Mouse (Mus musculus) midbrain, embryonic 11.5 days (tissue): ENCODE measurements around the gene Rreb1. TPM values are rescaled to one million over a fixed set of nuclear protein-coding genes. Genes with fewer than 3 reads are reported as not detected.

Experiments used
- ATAC-seq: fragments of 200-750 bp; cut with Nextera tagmentation; 2 replicates; pipeline ENCODE4 v1.8.0; 2017; ENCODE audit warnings: moderate TSS enrichment, moderate library complexity; ENCODE audit not compliant: low FRiP score
- DNase-seq: peaks from one replicate; pipeline ENCODE4 v3.0.0; 2015; ENCODE audit warnings: low spot score; ENCODE audit errors: missing footprints
- H3K27ac ChIP-seq: fragments of 300-500 bp; sonication (generic); 2 replicates; pipeline ENCODE4 v1.5.1; 2014; ENCODE audit warnings: low read depth, low read length
- H3K27me3 ChIP-seq: fragments of 300-500 bp; sonication (generic); 2 replicates; pipeline ENCODE4 v1.6.1; 2014; ENCODE audit warnings: mild to moderate bottlenecking, low read length, moderate library complexity, mixed read lengths; ENCODE audit not compliant: control insufficient read depth, insufficient read depth
- H3K36me3 ChIP-seq: fragments of 300-500 bp; sonication (generic); 2 replicates; pipeline ENCODE4 v1.6.1; 2014; ENCODE audit warnings: mild to moderate bottlenecking, low read length, moderate library complexity, mixed read lengths; ENCODE audit not compliant: control insufficient read depth, insufficient read depth
- H3K4me1 ChIP-seq: fragments of 300-500 bp; sonication (generic); 2 replicates; pipeline ENCODE4 v1.6.1; 2014; ENCODE audit warnings: low read length; ENCODE audit not compliant: control insufficient read depth, insufficient read depth
- H3K4me2 ChIP-seq: fragments of 300-500 bp; sonication (generic); 2 replicates; pipeline ENCODE4 v1.6.1; 2014; ENCODE audit warnings: mild to moderate bottlenecking, moderate library complexity
- H3K4me3 ChIP-seq: fragments of 300-500 bp; sonication (generic); 2 replicates; pipeline ENCODE4 v1.5.1; 2014; ENCODE audit warnings: low read depth, low read length
- H3K9ac ChIP-seq: fragments of 300-500 bp; sonication (generic); 2 replicates; pipeline ENCODE4 v1.6.1; 2014; ENCODE audit warnings: low read length
- H3K9me3 ChIP-seq: fragments of 300-500 bp; sonication (generic); 2 replicates; pipeline ENCODE4 v1.6.1; 2016; ENCODE audit warnings: low read length; ENCODE audit not compliant: control insufficient read depth
- whole genome bisulfite sequencing: fragments of 180-500 bp; shearing (Covaris S2); extraction: QIAGEN DNeasy Blood & Tissue Kit; methylation state at CpG from one replicate; pipeline ENCODE4 v1.1.7; 2014; 5-methylcytosine and 5-hydroxymethylcytosine counted together
- polyA plus RNA-seq: library from polyadenylated mRNA; unstranded; fragments of >200 nt; fragmentation: Nextera tagmentation; extraction: Ambion mirVana; gene quantifications from 2 replicates; pipeline ENCODE4 v1.2.1, GENCODE M21; 2014

Rreb1 gene
- polyA plus RNA-seq, 1 experiment from 2014 or later, result 5.5 TPM

GRCm38 (mm10) chr13:37954318-37954717 is 176.1 kb downstream of the Rreb1 start:
- Histone ChIP-seq H3K36me3 (no peaks in the 10 kb centered on the region), H3K4me2 (no peak overlapping the region), H3K4me3 (no peak overlapping the region), H3K27ac (no peak overlapping the region), H3K27me3 (no peaks in the 10 kb centered on the region), H3K4me1 (no peaks in the 10 kb centered on the region), H3K9ac (no peak overlapping the region), H3K9me3 (no peaks in the 10 kb centered on the region)
- ATAC-seq (no peak), DNase-seq (no peak)
- WGBS, result 72% methylated on average over 1 of the region's 1 CpGs

- no peak overlapping the region for H3K4me3 ChIP-seq
- no peaks in the 10 kb centered on the region for H3K4me1 ChIP-seq
- no peaks in the 10 kb centered on the region for H3K9me3 ChIP-seq
- no peak overlapping the region for H3K4me2 ChIP-seq
- H3K27ac ChIP-seq, result no peak overlapping the region
- DNase-seq (no peak), ATAC-seq (no peak)
- H3K27me3 ChIP-seq, result no peaks in the 10 kb centered on the region
- H3K36me3 ChIP-seq, result no peaks in the 10 kb centered on the region
- WGBS, result 91% methylated on average over 18 of the region's 18 CpGs
- H3K9ac ChIP-seq, result no peak overlapping the region
Measured at GRCm38 (mm10) chr13:37958498-37959238, 180.5 kb downstream of the Rreb1 start.

GRCm38 (mm10) chr13:37959239-37959907 is 181.2 kb downstream of the Rreb1 start:
- 83% methylated on average over 15 of the region's 15 CpGs for WGBS
- H3K36me3 ChIP-seq, result no peaks in the 10 kb centered on the region
- DNase-seq, result no peak
- H3K27me3 ChIP-seq, result no peaks in the 10 kb centered on the region
- H3K4me1 ChIP-seq, result 0 out of 2 replicates have a peak, but pooled peaks cover 2% of the 10 kb centered on the region
- no peak overlapping the region for H3K27ac ChIP-seq
- H3K4me3 ChIP-seq, result no peak overlapping the region
- ATAC-seq, result no peak
- no peaks in the 10 kb centered on the region for H3K9me3 ChIP-seq
- no peak overlapping the region for H3K4me2 ChIP-seq
- H3K9ac ChIP-seq, result no peak overlapping the region

GRCm38 (mm10) chr13:37959936-37960335 is 181.7 kb downstream of the Rreb1 start:
- Histone ChIP-seq H3K9me3 (no peaks in the 10 kb centered on the region), H3K27me3 (no peaks in the 10 kb centered on the region), H3K36me3 (no peaks in the 10 kb centered on the region), H3K4me1 (0 out of 2 replicates have a peak, but pooled peaks cover 2% of the 10 kb centered on the region), H3K4me2 (no peak overlapping the region), H3K4me3 (no peak overlapping the region), H3K27ac (no peak overlapping the region), H3K9ac (no peak overlapping the region)
- DNase-seq (no peak), ATAC-seq (no peak)
- WGBS, result 88% methylated on average over 7 of the region's 7 CpGs

GRCm38 (mm10) chr13:37962541-37962940 is 184.3 kb downstream of the Rreb1 start:
- Histone ChIP-seq H3K4me2 (no peak overlapping the region), H3K4me1 (peaks cover 10% of the 10 kb centered on the region), H3K9ac (no peak overlapping the region), H3K9me3 (no peaks in the 10 kb centered on the region), H3K36me3 (no peaks in the 10 kb centered on the region), H3K27me3 (no peaks in the 10 kb centered on the region), H3K27ac (no peak overlapping the region), H3K4me3 (no peak overlapping the region)
- DNase-seq (no peak), ATAC-seq (no peak)
- 85% methylated on average over 9 of the region's 9 CpGs for WGBS

- Histone ChIP-seq H3K9ac (peak overlapping the region; percentile 56), H3K4me2 (peak overlapping the region; percentile 49), H3K36me3 (no peaks in the 10 kb centered on the region), H3K4me3 (peak overlapping the region; percentile 30), H3K27ac (no peak overlapping the region), H3K4me1 (peaks cover 10% of the 10 kb centered on the region), H3K9me3 (no peaks in the 10 kb centered on the region), H3K27me3 (no peaks in the 10 kb centered on the region)
- WGBS, result under 1% methylated on average over 12 of the region's 12 CpGs
- ATAC-seq (peak; percentile 59), DNase-seq (peak; percentile 98)
Measured at GRCm38 (mm10) chr13:37963354-37964007, 185.3 kb downstream of the Rreb1 start.

- no peak for DNase-seq
- H3K27me3 ChIP-seq, result no peaks in the 10 kb centered on the region
- no peaks in the 10 kb centered on the region for H3K36me3 ChIP-seq
- no peak overlapping the region for H3K27ac ChIP-seq
- H3K9ac ChIP-seq, result peak overlapping the region; percentile 56; the same call in 1 of the 2 replicates
- ATAC-seq, result 0 out of 2 replicates have a peak, but pooled peaks have one; percentile 18
- whole genome bisulfite sequencing, result 31% methylated on average over 20 of the region's 20 CpGs
- H3K4me1 ChIP-seq, result peaks cover 10% of the 10 kb centered on the region
- no peaks in the 10 kb centered on the region for H3K9me3 ChIP-seq
- H3K4me3 ChIP-seq, result no peak overlapping the region
- peak overlapping the region; percentile 49; the same call in 1 of the 2 replicates for H3K4me2 ChIP-seq
Measured at GRCm38 (mm10) chr13:37964128-37965087, 186.2 kb downstream of the Rreb1 start.

- ATAC-seq (peak; percentile 38), DNase-seq (no peak)
- H3K27ac ChIP-seq, result no peak overlapping the region
- 25% methylated on average over 17 of the region's 17 CpGs for WGBS
- H3K9me3 ChIP-seq, result no peaks in the 10 kb centered on the region
- no peaks in the 10 kb centered on the region for H3K36me3 ChIP-seq
- H3K4me1 ChIP-seq, result peaks cover 10% of the 10 kb centered on the region
- H3K4me2 ChIP-seq, result no peak overlapping the region
- no peak overlapping the region for H3K4me3 ChIP-seq
- H3K27me3 ChIP-seq, result no peaks in the 10 kb centered on the region
- no peak overlapping the region for H3K9ac ChIP-seq
Measured at GRCm38 (mm10) chr13:37965126-37965914, 187.1 kb downstream of the Rreb1 start.
